Mouse (Mus musculus): ENCODE data around the gene Sorcs1.

GRCm38 (mm10) chr19:50638176-50638575 is 40.3 kb downstream of the Sorcs1 start:
- TF ChIP-seq USF1 (IDR thresholded peaks at IDR 0.05; ENCODE audit: low read depth) (no peak), CEBPB (IDR thresholded peaks at IDR 0.05; ENCODE audit: insufficient read depth, poor library complexity, severe bottlenecking) (no peak), POLR2A (IDR thresholded peaks at IDR 0.05; ENCODE audit: insufficient read length, low read depth) (no peak), MYOD1 (IDR thresholded peaks at IDR 0.05; ENCODE audit: control insufficient read depth in 1 of 3, insufficient read length in 2 of 3, low read depth in 2 of 3) (no peak), POLR2AphosphoS2 (IDR thresholded peaks at IDR 0.05; ENCODE audit: insufficient read length, low read depth) (no peak), E2F4 (IDR thresholded peaks at IDR 0.05; ENCODE audit: insufficient read depth) (no peak), MAX (IDR thresholded peaks at IDR 0.05; ENCODE audit: low read depth) (no peak)

Measured in myocyte (in vitro differentiated cells).